8 mouse cellular contexts compared by ENCODE assay signal in the genomic region with DNA sequence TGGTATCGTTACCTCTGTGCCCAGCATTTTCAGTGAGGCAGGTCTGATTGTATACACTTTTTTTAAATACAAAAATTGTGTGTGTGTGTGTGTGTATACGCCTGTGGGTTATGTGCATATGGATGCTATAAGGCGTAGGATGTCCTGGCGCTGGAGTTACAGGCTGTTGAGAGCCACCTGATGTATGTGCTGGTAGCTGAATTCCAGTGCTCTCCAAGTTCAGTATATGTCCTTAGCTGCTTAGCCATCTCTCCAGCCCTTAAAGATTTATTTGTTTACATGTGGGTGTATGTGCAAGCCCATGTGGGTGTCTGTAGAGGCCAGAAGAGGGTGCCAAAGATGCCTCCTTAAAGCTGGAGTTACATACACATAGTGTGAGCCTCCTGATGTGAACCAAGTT. TPM values are rescaled to one million over a fixed set of nuclear protein-coding genes. Genes with fewer than 3 reads are reported as not detected.
DNase-seq lines count a peak whose midpoint lies in the region; ATAC-seq and TF ChIP-seq lines count a peak whose summit lies in the region.

No protein-coding gene starts in this region.

- TF ChIP-seq EP300 in heart, postnatal 0 days (IDR thresholded peaks at IDR 0.05; ENCODE audit: low read depth) = no peak

- DNase-seq in heart, postnatal 0 days (ENCODE audit: low spot score) = no peak
- no peak for DNase-seq in heart, postnatal 36 days
- DNase-seq in Muller cell, postnatal 12 days (ENCODE audit: inconsistent ontology term) = peak; percentile 6
- DNase-seq in hindbrain, embryonic 11.5 days (ENCODE audit: low spot score) = no peak
- no peak for DNase-seq in left cerebral cortex, postnatal 4 days
- no peak for DNase-seq in adrenal gland, postnatal 14 days
- no peak for DNase-seq in kidney, adult 18-20 months

- WGBS in heart, postnatal 0 days = 64% methylated on average over 4 of the region's 4 CpGs
- WGBS in hindbrain, embryonic 11.5 days = 63% methylated on average over 4 of the region's 4 CpGs
- 66% methylated on average over 4 of the region's 4 CpGs for WGBS in midbrain, embryonic 13.5 days

- peak overlapping the region; percentile 82 for H3K4me2 ChIP-seq in heart, postnatal 0 days (ENCODE audit: low read depth, low read length)
- peak overlapping the region; percentile 13; the same call in 1 of the 2 replicates for H3K4me2 ChIP-seq in hindbrain, embryonic 11.5 days (replicated peaks; ENCODE audit: low read depth, low read length)
- peak overlapping the region; percentile 86 for H3K4me2 ChIP-seq in midbrain, embryonic 13.5 days (replicated peaks)

- H3K4me1 ChIP-seq in heart, postnatal 0 days (ENCODE audit: control insufficient read depth, insufficient read depth) = peaks cover 8% of the 10 kb centered on the region
- H3K4me1 ChIP-seq in hindbrain, embryonic 11.5 days (replicated peaks; ENCODE audit: control insufficient read depth, insufficient read depth, low read length) = peaks cover 6% of the 10 kb centered on the region
- peaks cover 25% of the 10 kb centered on the region for H3K4me1 ChIP-seq in midbrain, embryonic 13.5 days (replicated peaks)

- H3K9me3 ChIP-seq in heart, postnatal 0 days (replicated peaks; ENCODE audit: control insufficient read depth, low read length) = no peaks in the 10 kb centered on the region
- no peaks in the 10 kb centered on the region for H3K9me3 ChIP-seq in hindbrain, embryonic 11.5 days (ENCODE audit: control insufficient read depth, low read length)
- H3K9me3 ChIP-seq in midbrain, embryonic 13.5 days = no peaks in the 10 kb centered on the region

- intact Hi-C loops in heart, postnatal 36 days (cut with DNase I) = loop anchor here (5.0 kb wide), 1 partner anchor 75 kb away; the partner anchor contains the start of gene Msmp
- intact Hi-C loops in left cerebral cortex, postnatal 4 days (cut with DNase I) = no loop called here

- H3K27me3 ChIP-seq in heart, postnatal 0 days (ENCODE audit: control insufficient read depth, insufficient read depth, low read length) = 0 out of 2 replicates have a peak, but pooled peaks cover 4% of the 10 kb centered on the region
- peaks cover 3% of the 10 kb centered on the region; the same call in 1 of the 2 replicates for H3K27me3 ChIP-seq in hindbrain, embryonic 11.5 days (ENCODE audit: control insufficient read depth, insufficient read depth, low read length)
- peaks cover 20% of the 10 kb centered on the region for H3K27me3 ChIP-seq in midbrain, embryonic 13.5 days

- no peak for TF ChIP-seq CTCF in heart, postnatal 0 days (IDR thresholded peaks at IDR 0.05; ENCODE audit: low read depth)

- H3K9ac ChIP-seq in heart, postnatal 0 days (replicated peaks; ENCODE audit: low read depth, low read length) = no peak overlapping the region
- H3K9ac ChIP-seq in hindbrain, embryonic 11.5 days (ENCODE audit: low read depth, low read length) = no peak overlapping the region
- H3K9ac ChIP-seq in midbrain, embryonic 13.5 days (replicated peaks) = no peak overlapping the region

- ATAC-seq in heart, postnatal 0 days (ENCODE audit: insufficient read depth, low read depth) = no peak
- no peak for ATAC-seq in hindbrain, embryonic 11.5 days (ENCODE audit: low FRiP score)
- ATAC-seq in midbrain, embryonic 13.5 days = no peak

- no peak overlapping the region for H3K27ac ChIP-seq in heart, postnatal 0 days (ENCODE audit: low read depth)
- no peak overlapping the region for H3K27ac ChIP-seq in hindbrain, embryonic 11.5 days (ENCODE audit: low read depth, low read length)
- no peak overlapping the region for H3K27ac ChIP-seq in midbrain, embryonic 13.5 days

- H3K4me3 ChIP-seq in heart, postnatal 0 days (ENCODE audit: low read depth, low read length) = peak overlapping the region; percentile 97
- H3K4me3 ChIP-seq in hindbrain, embryonic 11.5 days (ENCODE audit: low read depth, low read length) = 0 out of 2 replicates have a peak overlapping the region, but pooled peaks have one; percentile 82
- H3K4me3 ChIP-seq in midbrain, embryonic 13.5 days (replicated peaks) = peak overlapping the region; percentile 79

- no peaks in the 10 kb centered on the region for H3K36me3 ChIP-seq in heart, postnatal 0 days (replicated peaks; ENCODE audit: control insufficient read depth, insufficient read depth, low read length)
- no peaks in the 10 kb centered on the region for H3K36me3 ChIP-seq in hindbrain, embryonic 11.5 days (ENCODE audit: control insufficient read depth, insufficient read depth, low read length)
- no peaks in the 10 kb centered on the region for H3K36me3 ChIP-seq in midbrain, embryonic 13.5 days

RNA-seq across cellular contexts. Expression of gene Hint2, which starts 0.9 kb away (rescaled TPM):
- 358 and 378 TPM in 2 replicates for total RNA-seq in heart, postnatal 0 days (2014; rRNA removed; ENCODE audit: low replicate concordance)
- 322 and 361 TPM in 2 replicates for polyA plus RNA-seq in heart, postnatal 0 days (2015; fragmentation: Nextera tagmentation; extraction: Ambion mirVana)
- total RNA-seq in heart, postnatal 36 days (2021) = 100 to 1,000 TPM; 131 to 152 TPM
- polyA plus RNA-seq in hindbrain, embryonic 11.5 days (2014; fragmentation: Nextera tagmentation; extraction: Ambion mirVana) = 69.9 and 70.2 TPM in 2 replicates
- polyA plus RNA-seq in midbrain, embryonic 13.5 days (2015; fragmentation: Nextera tagmentation; extraction: Ambion mirVana) = 75.6 and 77.9 TPM in 2 replicates
- total RNA-seq in left cerebral cortex, postnatal 4 days (2021) = 10 to 100 TPM; 21.1 to 23.9 TPM
- 91.7 and 99.5 TPM in 2 replicates for total RNA-seq in adrenal gland, postnatal 14 days (2021)

RNA-seq across cellular contexts. Expression of gene Spag8, which starts 3.8 kb away (rescaled TPM):
- not detected in 2 replicates for total RNA-seq in heart, postnatal 0 days (2014; rRNA removed; ENCODE audit: low replicate concordance)
- 0.44 and 0.62 TPM in 2 replicates for polyA plus RNA-seq in heart, postnatal 0 days (2015; fragmentation: Nextera tagmentation; extraction: Ambion mirVana)
- total RNA-seq in heart, postnatal 36 days (2021) = not detected
- 5.7 and 6.5 TPM in 2 replicates for polyA plus RNA-seq in hindbrain, embryonic 11.5 days (2014; fragmentation: Nextera tagmentation; extraction: Ambion mirVana)
- 5.5 and 5.6 TPM in 2 replicates for polyA plus RNA-seq in midbrain, embryonic 13.5 days (2015; fragmentation: Nextera tagmentation; extraction: Ambion mirVana)
- 1 to 10 TPM; 2.0 to 2.4 TPM for total RNA-seq in left cerebral cortex, postnatal 4 days (2021)
- total RNA-seq in adrenal gland, postnatal 14 days (2021) = 0.93 and 1.1 TPM in 2 replicates

RNA-seq across cellular contexts. Expression of gene Tmem8b, which starts 11.6 kb away (rescaled TPM):
- 9.6 and 24.9 TPM in 2 replicates for total RNA-seq in heart, postnatal 0 days (2014; rRNA removed; ENCODE audit: low replicate concordance)
- polyA plus RNA-seq in heart, postnatal 0 days (2015; fragmentation: Nextera tagmentation; extraction: Ambion mirVana) = 4.5 and 4.9 TPM in 2 replicates
- 10 to 100 TPM; 17.8 to 20.3 TPM for total RNA-seq in heart, postnatal 36 days (2021)
- polyA plus RNA-seq in hindbrain, embryonic 11.5 days (2014; fragmentation: Nextera tagmentation; extraction: Ambion mirVana) = 5.7 and 7.2 TPM in 2 replicates
- polyA plus RNA-seq in midbrain, embryonic 13.5 days (2015; fragmentation: Nextera tagmentation; extraction: Ambion mirVana) = 16.3 and 17.1 TPM in 2 replicates
- total RNA-seq in left cerebral cortex, postnatal 4 days (2021) = 10 to 100 TPM; 50.1 to 52.5 TPM
- total RNA-seq in adrenal gland, postnatal 14 days (2021) = 7.2 and 9.9 TPM in 2 replicates

RNA-seq across cellular contexts. Expression of gene Fam221b, which starts 11.8 kb away (rescaled TPM):
- total RNA-seq in heart, postnatal 0 days (2014; rRNA removed; ENCODE audit: low replicate concordance) = not detected in 2 replicates
- polyA plus RNA-seq in heart, postnatal 0 days (2015; fragmentation: Nextera tagmentation; extraction: Ambion mirVana) = 3.6 and 4.0 TPM in 2 replicates
- under 1 TPM; 0.24 to 0.31 TPM for total RNA-seq in heart, postnatal 36 days (2021)
- 2.2 and 2.4 TPM in 2 replicates for polyA plus RNA-seq in hindbrain, embryonic 11.5 days (2014; fragmentation: Nextera tagmentation; extraction: Ambion mirVana)
- 1.8 and 2.4 TPM in 2 replicates for polyA plus RNA-seq in midbrain, embryonic 13.5 days (2015; fragmentation: Nextera tagmentation; extraction: Ambion mirVana)
- total RNA-seq in left cerebral cortex, postnatal 4 days (2021) = under 1 TPM; 0.88 to 0.93 TPM
- total RNA-seq in adrenal gland, postnatal 14 days (2021) = 0.30 TPM in 1 of 2 replicates, not detected in the other

RNA-seq across cellular contexts. Expression of gene Npr2, which starts 25.4 kb away (rescaled TPM):
- total RNA-seq in heart, postnatal 0 days (2014; rRNA removed; ENCODE audit: low replicate concordance) = 17.7 and 23.1 TPM in 2 replicates
- polyA plus RNA-seq in heart, postnatal 0 days (2015; fragmentation: Nextera tagmentation; extraction: Ambion mirVana) = 6.6 and 6.9 TPM in 2 replicates
- 10 to 100 TPM; 44.2 to 46.5 TPM for total RNA-seq in heart, postnatal 36 days (2021)
- polyA plus RNA-seq in hindbrain, embryonic 11.5 days (2014; fragmentation: Nextera tagmentation; extraction: Ambion mirVana) = 19.9 and 25.5 TPM in 2 replicates
- polyA plus RNA-seq in midbrain, embryonic 13.5 days (2015; fragmentation: Nextera tagmentation; extraction: Ambion mirVana) = 13.8 and 14.7 TPM in 2 replicates
- total RNA-seq in left cerebral cortex, postnatal 4 days (2021) = 10 to 100 TPM; 56.5 to 65.2 TPM
- total RNA-seq in adrenal gland, postnatal 14 days (2021) = 36.4 and 43.9 TPM in 2 replicates

Comparison
In these comparisons a context has a peak if more than half of its experiments do, and no peak if none do; other contexts are left out.
1. H3K4me2 ChIP-seq: peak in every context shown above with its lines; median percentile 86 in midbrain, embryonic 13.5 days; 82 in heart, postnatal 0 days; 13 in hindbrain, embryonic 11.5 days.